Mouse (Mus musculus) forebrain, embryonic 16.5 days (tissue): Measurements from ENCODE around the gene Rpgr. TPM values are rescaled to one million over a fixed set of nuclear protein-coding genes. Genes with fewer than 3 reads are reported as not detected.

Experiments used
- ATAC-seq: fragments of 200-750 bp; cut with Nextera tagmentation; 2 replicates; pipeline ENCODE4 v1.8.0; 2017; ENCODE audit warnings: mild to moderate bottlenecking, moderate library complexity
- H3K27ac ChIP-seq: fragments of 300-500 bp; sonication (generic); 2 replicates; pipeline ENCODE4 v1.5.1; 2014; ENCODE audit warnings: low read length, control low read depth
- H3K27me3 ChIP-seq: fragments of 300-500 bp; sonication (generic); replicated peaks from 2 replicates; pipeline ENCODE4 v1.6.1; 2014; ENCODE audit warnings: low read length; ENCODE audit not compliant: control insufficient read depth, insufficient read depth
- H3K36me3 ChIP-seq: fragments of 300-500 bp; sonication (generic); 2 replicates; pipeline ENCODE4 v1.6.1; 2014; ENCODE audit not compliant: control insufficient read depth, insufficient read depth
- H3K4me1 ChIP-seq: fragments of 300-500 bp; sonication (generic); replicated peaks from 2 replicates; pipeline ENCODE4 v1.6.1; 2014; ENCODE audit warnings: low read length; ENCODE audit not compliant: control insufficient read depth, insufficient read depth
- H3K4me2 ChIP-seq: fragments of 300-500 bp; sonication (generic); 2 replicates; pipeline ENCODE4 v1.6.1; 2014; ENCODE audit warnings: mild to moderate bottlenecking, low read length, control low read depth
- H3K4me3 ChIP-seq: fragments of 300-500 bp; sonication (generic); replicated peaks from 2 replicates; pipeline ENCODE4 v1.5.1; 2014; ENCODE audit warnings: mild to moderate bottlenecking, low read length, control low read depth
- H3K9ac ChIP-seq: fragments of 300-500 bp; sonication (generic); replicated peaks from 2 replicates; pipeline ENCODE4 v1.6.1; 2014; ENCODE audit warnings: low read depth, low read length, control low read depth
- H3K9me3 ChIP-seq: fragments of 300-500 bp; sonication (generic); 2 replicates; pipeline ENCODE4 v1.6.1; 2016; ENCODE audit warnings: low read length; ENCODE audit not compliant: control insufficient read depth
- WGBS: fragments of 180-500 bp; shearing (Covaris S2); extraction: QIAGEN DNeasy Blood & Tissue Kit; methylation state at CpG from one replicate; pipeline ENCODE4 v1.1.7; 2014; 5-methylcytosine and 5-hydroxymethylcytosine counted together
- polyA plus RNA-seq: library from polyadenylated mRNA; unstranded; fragments of >200 nt; fragmentation: Nextera tagmentation; extraction: Ambion mirVana; gene quantifications from 2 replicates; pipeline ENCODE4 v1.2.1, GENCODE M21; 2015

Rpgr gene
- 42.1 and 42.7 TPM in 2 replicates for polyA plus RNA-seq

DNA sequence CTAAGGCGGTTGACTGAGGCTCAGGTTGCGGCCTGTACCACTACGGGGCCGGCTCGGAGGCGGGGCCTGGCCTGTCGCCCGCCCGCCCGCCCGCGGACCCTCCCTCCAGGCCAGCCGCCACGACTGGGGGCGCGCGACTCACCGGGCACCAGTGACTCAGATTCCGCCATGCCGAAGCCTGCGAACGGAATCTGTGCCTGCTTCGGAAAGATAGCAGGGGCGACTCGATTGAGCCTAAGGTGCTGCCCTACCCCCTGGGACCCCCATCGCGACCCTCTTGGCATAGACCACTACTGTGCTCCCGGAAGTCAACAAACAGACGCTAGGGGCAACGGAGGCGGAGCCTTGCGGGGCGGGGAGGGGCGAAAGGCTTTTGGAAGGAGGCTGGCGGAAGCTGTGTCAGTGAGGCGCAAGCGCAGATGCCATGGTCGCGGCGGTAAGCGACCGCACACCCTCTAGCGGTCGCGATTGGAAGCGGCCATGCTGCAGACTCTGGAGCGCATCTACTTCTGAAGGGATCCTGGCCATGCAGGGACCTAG is at the start of gene Rpgr:
Gene Rpgr, minus strand, starts transcription at position 511 of the 540 bp plus-strand sequence.
- H3K4me2 ChIP-seq = peak within 1 kb of the TSS; percentile 51
- H3K27ac ChIP-seq = peak within 1 kb of the TSS; percentile 49
- H3K9me3 ChIP-seq = no peaks in the 10 kb centered on the region
- ATAC-seq = peak; percentile 98
- H3K9ac ChIP-seq = peak within 1 kb of the TSS; percentile 49
- H3K4me1 ChIP-seq = no peaks in the 10 kb centered on the region
- no peaks in the 10 kb centered on the region for H3K27me3 ChIP-seq
- H3K36me3 ChIP-seq = peaks cover 1% of the 10 kb centered on the region; the same call in 1 of the 2 replicates
- WGBS = 26% methylated on average over 44 of the region's 47 CpGs
- H3K4me3 ChIP-seq = peak within 1 kb of the TSS; percentile 58

DNA sequence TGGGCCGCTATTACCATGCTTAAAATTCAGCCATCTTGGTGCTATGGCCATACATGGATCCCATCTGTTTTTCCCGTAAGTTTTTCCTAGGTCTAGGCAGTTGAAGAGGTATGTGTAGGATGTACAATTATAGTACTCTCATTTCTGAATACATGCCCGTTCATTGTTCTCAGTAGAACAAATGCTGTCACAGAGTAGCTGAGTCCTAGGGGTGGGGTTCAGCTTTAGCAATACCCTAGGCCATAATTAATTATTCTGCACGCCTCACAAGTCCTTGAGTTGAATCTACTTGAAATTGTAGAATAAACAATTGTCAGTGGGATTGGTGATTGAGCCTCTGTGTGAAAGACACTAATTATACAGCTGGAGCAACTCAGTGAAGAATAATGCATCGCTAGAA is 41.5 kb upstream of the Rpgr start:
- Histone ChIP-seq H3K36me3 (no peaks in the 10 kb centered on the region), H3K4me3 (no peak overlapping the region), H3K4me2 (no peak overlapping the region), H3K9ac (no peak overlapping the region), H3K4me1 (no peaks in the 10 kb centered on the region), H3K27ac (no peak overlapping the region), H3K9me3 (no peaks in the 10 kb centered on the region), H3K27me3 (no peaks in the 10 kb centered on the region)
- WGBS = 44% methylated on average over 5 of the region's 5 CpGs
- ATAC-seq = peak; percentile 63

- ATAC-seq = no peak
- WGBS = 77% methylated on average over 1 of the region's 1 CpGs
- Histone ChIP-seq H3K9ac (no peak overlapping the region), H3K4me1 (no peaks in the 10 kb centered on the region), H3K27ac (no peak overlapping the region), H3K27me3 (no peaks in the 10 kb centered on the region), H3K4me3 (no peak overlapping the region), H3K36me3 (no peaks in the 10 kb centered on the region), H3K4me2 (no peak overlapping the region), H3K9me3 (no peaks in the 10 kb centered on the region)
Observed at GRCm38 (mm10) chrX:10257774-10258173, 41.1 kb upstream of the Rpgr start.

DNA sequence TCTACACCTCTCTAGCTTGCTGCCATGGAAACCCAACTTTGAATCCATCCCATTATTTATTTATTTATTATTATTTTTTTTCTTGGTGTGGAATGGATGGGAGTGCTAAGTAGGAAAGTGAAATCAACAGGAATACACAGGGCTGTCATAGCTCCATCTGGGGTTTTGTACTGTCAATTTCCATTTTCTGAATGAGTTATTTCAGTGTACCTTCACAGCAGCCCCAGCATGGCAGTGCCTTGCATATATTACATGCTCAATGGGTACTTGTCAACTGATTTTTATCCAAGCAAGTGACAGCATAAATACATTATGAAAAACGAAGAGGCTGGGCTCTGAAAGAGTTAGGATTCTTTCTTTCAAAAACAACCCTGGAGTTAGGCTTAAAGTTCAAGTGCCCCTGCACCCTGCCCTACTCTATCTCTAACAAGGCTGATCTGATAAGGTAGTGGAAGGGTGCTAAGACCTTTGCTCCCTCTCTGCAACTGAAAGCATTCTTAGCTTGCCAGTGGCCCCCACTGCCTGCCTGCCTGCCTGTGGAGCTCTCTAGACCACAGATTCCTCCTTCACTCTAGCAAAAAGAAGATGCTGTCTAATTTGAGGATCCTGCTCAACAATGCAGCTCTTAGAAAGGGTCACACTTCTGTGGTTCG is 35.3 kb upstream of the Rpgr start, which contains the start of gene Otc:
Gene Otc, plus strand, starts transcription at position 454 of the 653 bp plus-strand sequence.
- Histone ChIP-seq H3K9ac (no peak within 1 kb of the TSS), H3K27me3 (no peaks in the 10 kb centered on the region)
- WGBS = 41% methylated on average over 2 of the region's 2 CpGs

DNA sequence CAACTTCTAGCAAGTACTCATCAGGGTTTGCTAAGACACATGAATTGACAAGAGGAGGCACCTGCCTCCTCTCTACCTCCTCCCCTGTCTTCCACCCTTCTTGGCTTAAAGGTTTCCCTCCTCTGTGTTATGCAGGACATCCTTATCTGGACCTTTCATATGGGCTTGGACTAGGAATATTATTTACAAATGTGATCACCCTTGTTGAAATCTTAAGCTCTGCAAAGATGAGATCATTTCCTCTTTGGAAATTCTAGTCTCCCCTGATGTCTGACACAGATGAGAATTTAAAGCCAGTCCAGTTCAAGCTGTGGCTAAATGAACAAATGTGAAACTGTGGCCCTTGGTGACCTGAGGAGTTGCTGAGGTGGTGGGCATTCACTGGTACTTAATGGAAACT is 34.6 kb upstream of the Rpgr start:
- Histone ChIP-seq H3K27ac (no peak overlapping the region), H3K9ac (no peak overlapping the region), H3K4me2 (no peak overlapping the region), H3K36me3 (no peaks in the 10 kb centered on the region), H3K27me3 (no peaks in the 10 kb centered on the region), H3K4me3 (no peak overlapping the region), H3K9me3 (no peaks in the 10 kb centered on the region), H3K4me1 (no peaks in the 10 kb centered on the region)
- no peak for ATAC-seq

More for the DNA sequence above, 35.3 kb upstream of the Rpgr start, which contains the start of gene Otc:
- ATAC-seq = peak; percentile 82
- Histone ChIP-seq H3K4me1 (no peaks in the 10 kb centered on the region), H3K36me3 (no peaks in the 10 kb centered on the region), H3K4me2 (no peak within 1 kb of the TSS), H3K9me3 (no peaks in the 10 kb centered on the region), H3K4me3 (no peak within 1 kb of the TSS), H3K27ac (no peak within 1 kb of the TSS)

- no peak overlapping the region for H3K4me3 ChIP-seq
- WGBS = 83% methylated on average over 3 of the region's 3 CpGs
- no peaks in the 10 kb centered on the region for H3K27me3 ChIP-seq
- no peak overlapping the region for H3K27ac ChIP-seq
- H3K4me2 ChIP-seq = no peak overlapping the region
- no peaks in the 10 kb centered on the region for H3K36me3 ChIP-seq
- H3K9me3 ChIP-seq = no peaks in the 10 kb centered on the region
- H3K4me1 ChIP-seq = no peaks in the 10 kb centered on the region
- H3K9ac ChIP-seq = no peak overlapping the region
- ATAC-seq = no peak
Observed at GRCm38 (mm10) chrX:10243916-10244315, 27.2 kb upstream of the Rpgr start.

GRCm38 (mm10) chrX:10239515-10239914 is 22.8 kb upstream of the Rpgr start:
- no peak for ATAC-seq
- H3K4me2 ChIP-seq = no peak overlapping the region
- H3K4me3 ChIP-seq = no peak overlapping the region
- H3K36me3 ChIP-seq = no peaks in the 10 kb centered on the region
- no peak overlapping the region for H3K9ac ChIP-seq
- H3K27me3 ChIP-seq = no peaks in the 10 kb centered on the region
- H3K27ac ChIP-seq = no peak overlapping the region
- no peaks in the 10 kb centered on the region for H3K4me1 ChIP-seq
- no peaks in the 10 kb centered on the region for H3K9me3 ChIP-seq
- 61% methylated on average over 4 of the region's 4 CpGs for WGBS

DNA sequence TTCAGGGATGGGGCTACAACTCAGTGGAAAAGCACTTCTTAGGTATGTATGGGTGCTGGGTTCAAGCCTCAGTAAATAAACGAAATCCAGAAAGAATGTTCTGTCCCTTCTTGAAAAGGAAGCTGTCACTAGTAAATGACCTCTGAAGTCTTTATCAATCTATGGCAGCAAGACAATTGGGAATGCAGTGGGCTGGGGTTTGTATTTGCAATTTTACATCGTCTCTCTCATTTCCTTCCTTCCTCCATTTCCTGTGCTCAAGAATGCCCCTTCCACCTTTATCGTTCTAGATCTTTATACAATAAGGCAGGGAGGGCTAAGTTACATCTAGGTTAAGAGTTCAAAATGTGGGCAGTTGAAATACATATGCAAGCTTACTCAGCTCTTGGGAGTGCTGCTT is 17.9 kb upstream of the Rpgr start:
- H3K27ac ChIP-seq = no peak overlapping the region
- 83% methylated on average over 3 of the region's 3 CpGs for WGBS
- H3K9ac ChIP-seq = no peak overlapping the region

GRCm38 (mm10) chrX:10233051-10233450 is 16.3 kb upstream of the Rpgr start:
- Histone ChIP-seq H3K36me3 (no peaks in the 10 kb centered on the region), H3K27me3 (no peaks in the 10 kb centered on the region), H3K9ac (no peak overlapping the region), H3K27ac (no peak overlapping the region), H3K9me3 (no peaks in the 10 kb centered on the region), H3K4me1 (no peaks in the 10 kb centered on the region), H3K4me2 (no peak overlapping the region), H3K4me3 (no peak overlapping the region)
- WGBS = 74% methylated on average over 2 of the region's 2 CpGs
- peak; percentile 72 for ATAC-seq

More for the DNA sequence above, 17.9 kb upstream of the Rpgr start:
- no peak overlapping the region for H3K4me2 ChIP-seq
- H3K36me3 ChIP-seq = no peaks in the 10 kb centered on the region
- H3K4me3 ChIP-seq = no peak overlapping the region
- H3K9me3 ChIP-seq = no peaks in the 10 kb centered on the region
- H3K27me3 ChIP-seq = no peaks in the 10 kb centered on the region
- no peak for ATAC-seq
- H3K4me1 ChIP-seq = no peaks in the 10 kb centered on the region
